Mouse (Mus musculus) common myeloid progenitor, adult 5-6 weeks (primary cell): ENCODE results near the gene Ttc26. TPM values are rescaled to one million over a fixed set of nuclear protein-coding genes. Genes with fewer than 3 reads are reported as not detected.

Source experiments
- ATAC-seq: replicated peaks from 2 replicates; pipeline ENCODE4 v1.8.0; 2016; ENCODE audit warnings: low read depth, mild to moderate bottlenecking, moderate TSS enrichment, inconsistent platforms; ENCODE audit not compliant: poor library complexity, severe bottlenecking
- total RNA-seq: library from RNA; stranded (forward); fragments of 200-1000, 187-1606 nt; gene quantifications from 2 replicates; pipeline ENCODE4 v1.2.3, GENCODE M21; 2017

The Ttc26 gene
- 2.1 and 3.2 TPM in 2 replicates for total RNA-seq

GRCm38 (mm10) chr6:38381129-38381771 lies at the start of gene Ttc26:
Ttc26 (plus strand) TSS chr6:38381469.
- ATAC-seq: peak; percentile 100

GRCm38 (mm10) chr6:38335264-38335663 lies 46.0 kb upstream of the Ttc26 start:
- no peak for ATAC-seq

GRCm38 (mm10) chr6:38337166-38337705 lies 44.0 kb upstream of the Ttc26 start:
- no peak for ATAC-seq

GRCm38 (mm10) chr6:38337951-38338350 lies 43.3 kb upstream of the Ttc26 start:
- no peak for ATAC-seq

- ATAC-seq: no peak
Measured at GRCm38 (mm10) chr6:38339078-38339477, 42.2 kb upstream of the Ttc26 start.

GRCm38 (mm10) chr6:38341751-38342665 lies 39.3 kb upstream of the Ttc26 start:
- ATAC-seq: peak; percentile 73

GRCm38 (mm10) chr6:38342666-38342992 lies 38.6 kb upstream of the Ttc26 start:
- ATAC-seq: no peak

GRCm38 (mm10) chr6:38343581-38343980 lies 37.7 kb upstream of the Ttc26 start:
- no peak for ATAC-seq

- no peak for ATAC-seq
Measured at GRCm38 (mm10) chr6:38344006-38344670, 37.1 kb upstream of the Ttc26 start.

- peak; percentile 80 for ATAC-seq
Measured at GRCm38 (mm10) chr6:38345796-38346195, 35.5 kb upstream of the Ttc26 start.

- no peak for ATAC-seq
Measured at GRCm38 (mm10) chr6:38347875-38348274, 33.4 kb upstream of the Ttc26 start.

- ATAC-seq: no peak
Measured at GRCm38 (mm10) chr6:38348811-38349453, 32.3 kb upstream of the Ttc26 start.

GRCm38 (mm10) chr6:38349806-38350205 lies 31.5 kb upstream of the Ttc26 start:
- ATAC-seq: no peak

GRCm38 (mm10) chr6:38351930-38352329 lies 29.3 kb upstream of the Ttc26 start:
- ATAC-seq: no peak

GRCm38 (mm10) chr6:38352451-38352850 lies 28.8 kb upstream of the Ttc26 start:
- ATAC-seq: peak; percentile 20

- ATAC-seq: no peak
Measured at GRCm38 (mm10) chr6:38353181-38353580, 28.1 kb upstream of the Ttc26 start.

GRCm38 (mm10) chr6:38353811-38354722 lies 27.2 kb upstream of the Ttc26 start, which contains the start of gene Zc3hav1:
Zc3hav1 (minus strand) TSS chr6:38354603.
- ATAC-seq: peak; percentile 78

GRCm38 (mm10) chr6:38354723-38355353 lies 26.4 kb upstream of the Ttc26 start:
- ATAC-seq: no peak
